Mouse (Mus musculus) frontal cortex, adult 2 months (tissue): ENCODE measurements around the gene Ltb4r2. TPM values are rescaled to one million over a fixed set of nuclear protein-coding genes. Genes with fewer than 3 reads are reported as not detected.

Source experiments
- DNase-seq, 2 experiments: peaks; one replicate each; pipeline ENCODE4 v3.0.0; 2022; ENCODE audit warnings: low spot score in 1 of 2; ENCODE audit errors: extremely low spot score in 1 of 2
- polyA plus RNA-seq: library from polyadenylated mRNA; depleted of rRNA; stranded (reverse); fragments of >200 nt; gene quantifications from 2 replicates; pipeline ENCODE4 v1.2.3, GENCODE M21; 2012; rRNA removed

Ltb4r2 gene
- polyA plus RNA-seq, result 0.18 and 0.19 TPM in 2 replicates

GRCm38 (mm10) chr14:55761163-55761562 is at the start of gene Ltb4r2:
TSS of gene Ltb4r2 (plus strand) at chr14:55761428.
- DNase-seq, result no peak

- no peak for DNase-seq
Measured at GRCm38 (mm10) chr14:55711786-55712185, 49.4 kb upstream of the Ltb4r2 start.

GRCm38 (mm10) chr14:55713007-55713728 is 48.1 kb upstream of the Ltb4r2 start:
- no peak for DNase-seq

- DNase-seq, result no peak
Measured at GRCm38 (mm10) chr14:55713729-55714122, 47.5 kb upstream of the Ltb4r2 start, which contains the start of gene Tgm1. TSS of gene Tgm1 (minus strand) at chr14:55713926.

- DNase-seq, result no peak
Measured at GRCm38 (mm10) chr14:55714893-55715292, 46.3 kb upstream of the Ltb4r2 start.

GRCm38 (mm10) chr14:55716271-55716670 is 45.0 kb upstream of the Ltb4r2 start:
- no peak for DNase-seq

- DNase-seq, result no peak
Measured at GRCm38 (mm10) chr14:55716884-55717283, 44.3 kb upstream of the Ltb4r2 start.

GRCm38 (mm10) chr14:55719737-55720136 is 41.5 kb upstream of the Ltb4r2 start:
- DNase-seq, result no peak

GRCm38 (mm10) chr14:55720666-55721065 is 40.6 kb upstream of the Ltb4r2 start:
- DNase-seq, result no peak

- no peak for DNase-seq
Measured at GRCm38 (mm10) chr14:55721076-55721475, 40.2 kb upstream of the Ltb4r2 start.

GRCm38 (mm10) chr14:55721700-55722437 is 39.4 kb upstream of the Ltb4r2 start, which contains the start of gene Rabggta:
TSS of gene Rabggta (minus strand) at chr14:55722263.
- peak; percentile 85 to 95 for DNase-seq

GRCm38 (mm10) chr14:55722438-55722945 is 38.7 kb upstream of the Ltb4r2 start:
- no peak for DNase-seq

- DNase-seq, result no peak
Measured at GRCm38 (mm10) chr14:55723433-55723832, 37.8 kb upstream of the Ltb4r2 start.

- DNase-seq, result no peak
Measured at GRCm38 (mm10) chr14:55724411-55724871, 36.8 kb upstream of the Ltb4r2 start.

GRCm38 (mm10) chr14:55726261-55726660 is 35.0 kb upstream of the Ltb4r2 start:
- DNase-seq, result no peak

- DNase-seq, result no peak
Measured at GRCm38 (mm10) chr14:55727889-55728685, 33.1 kb upstream of the Ltb4r2 start.

- DNase-seq, result no peak
Measured at GRCm38 (mm10) chr14:55730116-55730515, 31.1 kb upstream of the Ltb4r2 start.

- peak; percentile 27 to 69 for DNase-seq
Measured at GRCm38 (mm10) chr14:55730531-55731032, 30.6 kb upstream of the Ltb4r2 start.

- no peak for DNase-seq
Measured at GRCm38 (mm10) chr14:55733889-55734288, 27.3 kb upstream of the Ltb4r2 start.

- no peak for DNase-seq
Measured at GRCm38 (mm10) chr14:55734869-55735268, 26.4 kb upstream of the Ltb4r2 start.
